25 mouse cellular contexts compared by ENCODE assay signal in the genomic region with DNA sequence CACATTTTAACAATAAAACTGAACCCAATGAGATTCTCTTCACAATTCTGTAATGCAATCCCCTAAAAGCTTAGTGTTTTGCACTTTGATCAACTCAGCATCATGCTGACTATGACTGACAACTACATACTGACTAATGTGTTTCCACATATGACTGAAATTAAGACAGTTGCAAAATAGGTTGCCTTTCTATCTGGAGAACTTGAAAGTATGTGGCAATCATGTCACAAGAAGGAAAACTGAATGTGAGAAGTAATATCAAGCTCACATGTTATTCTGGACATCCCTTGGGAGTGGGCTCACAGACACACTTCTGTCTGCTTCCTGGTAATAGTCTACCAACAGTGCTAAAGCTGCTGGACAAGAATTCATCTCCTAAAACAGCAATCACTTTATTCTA. TPM values are rescaled to one million over a fixed set of nuclear protein-coding genes. Genes with fewer than 3 reads are reported as not detected.
DNase-seq lines count a peak whose midpoint lies in the region; ATAC-seq lines count a peak whose summit lies in the region.
"Had no signal": no experiment of that assay in that cellular context is flagged by ENCODE, and none has a peak within 500 bp of the region (broad histone marks: within the 10 kb centered on the region; RNA-seq: fewer than 3 reads in every experiment).

No protein-coding gene starts in this region.

- no peak overlapping the region for H3K4me3 ChIP-seq in heart, embryonic 12.5 days
- H3K4me3 ChIP-seq: heart, embryonic 15.5 days; hindbrain, embryonic 10.5 days; hindbrain, embryonic 13.5 days; intestine, embryonic 15.5 days had no signal

- ATAC-seq in megakaryocyte, adult 5-6 weeks (ENCODE audit: poor library complexity, severe bottlenecking) = peak; percentile 64
- no peak for ATAC-seq in heart, embryonic 12.5 days (ENCODE audit: insufficient number of reproducible peaks, low FRiP score)
- ATAC-seq: forebrain, embryonic 14.5 days; forebrain, postnatal 0 days; hindbrain, embryonic 16.5 days; intestine, embryonic 15.5 days; Patski had no signal

- no peak overlapping the region for H3K9ac ChIP-seq in heart, embryonic 12.5 days
- H3K9ac ChIP-seq: forebrain, postnatal 0 days; heart, embryonic 15.5 days; hindbrain, embryonic 13.5 days; intestine, embryonic 15.5 days had no signal

- H3K4me2 ChIP-seq in heart, embryonic 12.5 days = no peak overlapping the region
- H3K4me2 ChIP-seq: heart, embryonic 11.5 days; heart, embryonic 15.5 days; hindbrain, embryonic 13.5 days; intestine, embryonic 15.5 days had no signal

- H3K36me3 ChIP-seq in heart, embryonic 12.5 days = peaks cover 14% of the 10 kb centered on the region
- H3K36me3 ChIP-seq: intestine, embryonic 15.5 days had no signal

- no peaks in the 10 kb centered on the region for H3K9me3 ChIP-seq in heart, embryonic 12.5 days (replicated peaks)
- H3K9me3 ChIP-seq: heart, embryonic 15.5 days; hindbrain, embryonic 10.5 days; hindbrain, embryonic 13.5 days; intestine, embryonic 15.5 days had no signal

- H3K4me1 ChIP-seq in heart, embryonic 12.5 days (replicated peaks) = no peaks in the 10 kb centered on the region
- H3K4me1 ChIP-seq: heart, embryonic 15.5 days; hindbrain, embryonic 10.5 days; hindbrain, embryonic 13.5 days; intestine, embryonic 15.5 days had no signal

- peak; percentile 47 for DNase-seq in NIH3T3 (ENCODE audit: low read depth)
- peak; percentile 2 for DNase-seq in fat pad, adult 2 months (ENCODE audit: extremely low read depth, low read depth, low spot score)
- DNase-seq in kidney, adult 11 months = no peak
- no peak for DNase-seq in adrenal gland, adult (ENCODE audit: inconsistent age in 2 of 2, low spot score in 1 of 2)
- DNase-seq: adrenal gland, adult 8-10 months; adrenal gland, postnatal 25 days; cerebellum, adult 11-12 months; cerebellum, adult 8-10 months; cerebellum, postnatal 14 days; forebrain, postnatal 0 days; gastrocnemius, postnatal 25 days; heart, adult 11 months; heart, postnatal 10 days; heart, postnatal 36 days had no signal

- H3K27ac ChIP-seq in heart, embryonic 12.5 days (ENCODE audit: poor library complexity, severe bottlenecking) = no peak overlapping the region
- H3K27ac ChIP-seq: heart, embryonic 15.5 days; hindbrain, embryonic 10.5 days; hindbrain, embryonic 13.5 days; intestine, embryonic 15.5 days had no signal

- no peaks in the 10 kb centered on the region for H3K27me3 ChIP-seq in heart, embryonic 12.5 days (replicated peaks)
- H3K27me3 ChIP-seq: heart, embryonic 15.5 days; hindbrain, embryonic 13.5 days; intestine, embryonic 15.5 days; Patski had no signal

RNA-seq across cellular contexts. Expression of a gene that starts 52.3 kb away (rescaled TPM):
- total RNA-seq in megakaryocyte, adult 5-6 weeks (2015) = not detected in 2 replicates
- total RNA-seq in megakaryocyte, adult 5-6 weeks (2017) = 0.08 TPM in 1 of 2 replicates, not detected in the other
- 666 and 709 TPM in 2 replicates for polyA plus RNA-seq in heart, embryonic 12.5 days (2016; fragmentation: Nextera tagmentation; extraction: Ambion mirVana)
- total RNA-seq: ES-E14 had no signal

Comparison
In these comparisons a context has a peak if more than half of its experiments do, and no peak if none do; other contexts are left out.
1. DNase-seq: peak in NIH3T3 (single experiment) and fat pad, adult 2 months (single experiment); none in kidney, adult 11 months (single experiment) and adrenal gland, adult (0 of 2).